Mouse (Mus musculus) layer of hippocampus, postnatal 36 days (tissue): ENCODE measurements around the gene Ssxb8. TPM values are rescaled to one million over a fixed set of nuclear protein-coding genes. Genes with fewer than 3 reads are reported as not detected.
"Not testable (repeated sequence)": the region's sequence is repeated elsewhere in the genome, so short reads cannot be mapped to it uniquely, and the experiment has no call there.

Source experiments
- DNase-seq, 2 experiments: peaks; one replicate each; pipeline ENCODE4 v3.0.0; 2022
- total RNA-seq, 2 experiments: library from RNA; stranded (reverse); gene quantifications; 2 replicates each; pipeline ENCODE4 v1.2.3; 2021

Gene Ssxb8
- total RNA-seq, result not detected

DNA sequence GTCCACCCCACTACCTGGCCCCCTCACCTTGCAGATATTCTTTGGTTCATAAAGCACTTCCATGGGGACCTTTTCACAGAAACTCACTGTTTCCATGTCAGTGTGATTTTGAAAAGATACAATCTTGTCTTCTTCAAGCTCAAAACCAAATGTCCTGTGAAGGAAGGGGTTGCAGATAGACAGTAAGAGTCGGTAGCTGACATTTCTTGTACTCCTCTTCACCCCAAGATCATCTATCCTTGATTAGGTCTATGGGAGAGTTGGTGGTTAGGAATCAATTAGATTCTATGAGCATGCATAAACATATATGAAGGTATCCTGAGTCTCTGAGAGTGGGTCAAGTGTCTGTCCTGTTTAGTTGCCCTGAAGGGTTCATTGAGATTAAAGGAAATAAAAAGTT is at the start of gene Ssxb8:
Gene Ssxb8, minus strand, starts transcription at position 101 of the 400 bp plus-strand sequence.
- DNase-seq, result not testable (repeated sequence)

GRCm38 (mm10) chrX:8732907-8733306 is 42.3 kb upstream of the Ssxb8 start:
- DNase-seq, result peak in 1 of 2 experiments; percentile 3

- DNase-seq, result no peak
These were observed 27.6 kb downstream of the Ssxb8 start for GRCm38 (mm10) chrX:8663085-8663484.

Other genes starting within 250 kb of the Ssxb8 start
- gene Ssxb2, start 229.1 kb downstream of the Ssxb8 start, total RNA-seq, result not detected
- not detected for gene Gm14459, start 165.9 kb downstream of the Ssxb8 start, total RNA-seq
- gene Ssxb6, start 142.6 kb downstream of the Ssxb8 start, total RNA-seq, result not detected
- gene Ssxb3, start 99.0 kb downstream of the Ssxb8 start, total RNA-seq, result not detected
- gene Ssx9, start 57.6 kb upstream of the Ssxb8 start, total RNA-seq, result not detected
- gene Ssxb5, start 112.8 kb upstream of the Ssxb8 start, total RNA-seq, result not detected
- not detected for gene Gm6592, start 153.2 kb upstream of the Ssxb8 start, total RNA-seq
- gene Gm5751, start 183.4 kb upstream of the Ssxb8 start, total RNA-seq, result not detected
- gene B630019K06Rik, start 201.5 kb upstream of the Ssxb8 start, total RNA-seq, result 10 to 100 TPM; 29.7 to 31.9 TPM